Mouse (Mus musculus): ENCODE measurements around the gene Ppp2r1b.

- TF ChIP-seq CTCF (IDR thresholded peaks at IDR 0.05; ENCODE audit: low read depth, low read length), result no peak
- TF ChIP-seq POLR2A (IDR thresholded peaks at IDR 0.05; ENCODE audit: borderline replicate concordance, low read depth, low read length), result no peak
Observed at GRCm38 (mm10) chr9:50884093-50884492, 39.0 kb downstream of the Ppp2r1b start.

Measured in bone marrow macrophage, adult 2 months (primary cell).